Mouse (Mus musculus) spleen, adult 2 months (tissue): ENCODE measurements around the gene Trp53rkb. TPM values are rescaled to one million over a fixed set of nuclear protein-coding genes. Genes with fewer than 3 reads are reported as not detected.

Experiments used
- DNase-seq, 2 experiments: peaks; one replicate each; pipeline versions ENCODE4 v3.0.0 to v3.0.0-alpha.2; 2012 to 2021; ENCODE audit warnings: low spot score in 2 of 2, low read depth in 1 of 2
- H3K27ac ChIP-seq: fragments of 200-500 bp; 2 replicates; pipeline ENCODE4 v1.5.1; 2012; ENCODE audit warnings: low read length, inconsistent platforms; ENCODE audit not compliant: insufficient read depth
- H3K27me3 ChIP-seq: fragments of 200-500 bp; 2 replicates; pipeline ENCODE4 v1.6.1; 2012; ENCODE audit warnings: mild to moderate bottlenecking, moderate library complexity, low read length, inconsistent platforms; ENCODE audit not compliant: control insufficient read depth, insufficient read depth
- H3K36me3 ChIP-seq: fragments of 200-500 bp; 2 replicates; pipeline ENCODE4 v1.6.1; 2012; ENCODE audit warnings: mild to moderate bottlenecking, low read length, inconsistent platforms; ENCODE audit not compliant: control insufficient read depth, insufficient read depth
- H3K4me1 ChIP-seq: fragments of 200-500 bp; 2 replicates; pipeline ENCODE4 v1.6.1; 2011; ENCODE audit warnings: inconsistent platforms; ENCODE audit not compliant: control insufficient read depth, insufficient read depth, insufficient read length
- H3K4me3 ChIP-seq: fragments of 200-500 bp; 2 replicates; pipeline ENCODE4 v1.5.1; 2011; ENCODE audit warnings: mild to moderate bottlenecking, inconsistent platforms; ENCODE audit not compliant: insufficient read depth, insufficient read length; ENCODE audit errors: extremely low read depth
- CTCF ChIP-seq: fragments of 200-500 bp; IDR thresholded peaks from 2 replicates; pipeline ENCODE4 v1.5.1; 2011; ENCODE audit warnings: mild to moderate bottlenecking, inconsistent platforms; ENCODE audit not compliant: insufficient read depth, insufficient read length, insufficient replicate concordance; ENCODE audit errors: extremely low read depth
- POLR2A ChIP-seq: fragments of 200-500 bp; IDR thresholded peaks from 2 replicates; pipeline ENCODE4 v1.6.1; 2011; ENCODE audit warnings: low read depth, low read length, inconsistent platforms
- WGBS: fragments of 180-500 bp; shearing (Covaris S2); methylation state at CpG from one replicate; pipeline ENCODE4 v1.1.7; 2018; 5-methylcytosine and 5-hydroxymethylcytosine counted together
- polyA plus RNA-seq: library from polyadenylated mRNA; depleted of rRNA; stranded (reverse); fragments of >200 nt; gene quantifications from 2 replicates; pipeline ENCODE4 v1.2.3, GENCODE M21; 2012

The Trp53rkb gene
- polyA plus RNA-seq, 1 experiment: 4.1 TPM

GRCm38 (mm10) chr2:166806173-166806705 lies 13.9 kb downstream of the Trp53rkb start:
- DNase-seq: no peak
- peaks cover 10% of the 10 kb centered on the region for H3K4me1 ChIP-seq
- H3K27ac ChIP-seq: peak overlapping the region; percentile 72
- no peaks in the 10 kb centered on the region for H3K27me3 ChIP-seq
- peak overlapping the region; percentile 70 for H3K4me3 ChIP-seq
- 19% methylated on average over 14 of the region's 14 CpGs for WGBS
- TF ChIP-seq CTCF: no peak
- no peak for TF ChIP-seq POLR2A
- no peaks in the 10 kb centered on the region for H3K36me3 ChIP-seq

DNA sequence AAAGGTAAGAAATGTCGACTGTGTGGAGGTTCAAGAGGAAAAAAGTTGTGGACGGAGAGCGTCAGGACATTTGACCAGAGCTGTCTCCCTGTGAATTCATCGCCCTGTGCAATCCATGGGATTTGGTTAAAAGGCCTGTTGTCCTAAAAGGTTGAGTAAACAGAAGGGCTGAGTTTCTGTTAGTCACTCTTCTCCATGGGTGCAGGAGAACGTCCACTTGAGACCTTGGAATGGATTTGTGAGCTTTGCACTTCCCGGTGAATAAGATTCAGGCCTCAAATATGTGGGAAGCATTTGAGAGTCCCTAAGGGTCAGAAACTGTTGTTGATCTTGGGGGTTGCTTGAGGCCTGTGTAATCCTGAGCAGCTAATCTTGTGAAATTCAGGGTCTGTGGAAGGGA lies 14.5 kb downstream of the Trp53rkb start:
- 89% methylated on average over 6 of the region's 6 CpGs for WGBS
- TF ChIP-seq POLR2A (no peak), CTCF (no peak)
- peaks cover 7% of the 10 kb centered on the region for H3K4me1 ChIP-seq
- no peak for DNase-seq
- no peaks in the 10 kb centered on the region for H3K36me3 ChIP-seq
- no peak overlapping the region for H3K27ac ChIP-seq
- H3K4me3 ChIP-seq: no peak overlapping the region
- H3K27me3 ChIP-seq: no peaks in the 10 kb centered on the region

GRCm38 (mm10) chr2:166809499-166809898 lies 17.2 kb downstream of the Trp53rkb start:
- H3K4me3 ChIP-seq: no peak overlapping the region
- no peak overlapping the region for H3K27ac ChIP-seq
- H3K4me1 ChIP-seq: peaks cover 7% of the 10 kb centered on the region
- H3K36me3 ChIP-seq: no peaks in the 10 kb centered on the region
- DNase-seq: no peak
- H3K27me3 ChIP-seq: no peaks in the 10 kb centered on the region
- no peak for TF ChIP-seq CTCF
- TF ChIP-seq POLR2A: no peak
- 95% methylated on average over 5 of the region's 5 CpGs for WGBS

DNA sequence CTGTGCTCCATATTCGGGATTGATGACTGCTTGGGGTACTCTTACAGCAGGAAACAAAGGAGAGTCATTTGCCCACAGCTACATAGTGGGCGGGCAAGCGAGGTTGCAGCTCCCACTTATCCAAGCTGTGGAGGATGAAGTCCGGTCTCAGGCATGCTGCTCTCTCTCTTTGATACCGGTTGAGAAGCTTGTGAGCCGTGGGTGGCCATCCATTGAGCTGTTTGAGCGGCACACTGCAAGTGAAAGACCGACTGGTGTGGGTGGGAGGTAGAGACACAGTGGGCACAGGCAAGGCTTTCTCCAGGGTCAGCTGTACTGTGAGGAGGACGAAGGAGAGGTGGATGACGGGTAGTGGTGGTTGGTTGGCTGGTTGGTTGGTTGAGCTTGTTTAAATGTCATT lies 18.5 kb downstream of the Trp53rkb start:
- WGBS: 90% methylated on average over 10 of the region's 10 CpGs
- no peak overlapping the region for H3K27ac ChIP-seq
- TF ChIP-seq CTCF: no peak
- TF ChIP-seq POLR2A: no peak
- H3K4me3 ChIP-seq: no peak overlapping the region
- no peak for DNase-seq
- no peaks in the 10 kb centered on the region for H3K36me3 ChIP-seq
- H3K27me3 ChIP-seq: no peaks in the 10 kb centered on the region
- peaks cover 7% of the 10 kb centered on the region for H3K4me1 ChIP-seq

DNA sequence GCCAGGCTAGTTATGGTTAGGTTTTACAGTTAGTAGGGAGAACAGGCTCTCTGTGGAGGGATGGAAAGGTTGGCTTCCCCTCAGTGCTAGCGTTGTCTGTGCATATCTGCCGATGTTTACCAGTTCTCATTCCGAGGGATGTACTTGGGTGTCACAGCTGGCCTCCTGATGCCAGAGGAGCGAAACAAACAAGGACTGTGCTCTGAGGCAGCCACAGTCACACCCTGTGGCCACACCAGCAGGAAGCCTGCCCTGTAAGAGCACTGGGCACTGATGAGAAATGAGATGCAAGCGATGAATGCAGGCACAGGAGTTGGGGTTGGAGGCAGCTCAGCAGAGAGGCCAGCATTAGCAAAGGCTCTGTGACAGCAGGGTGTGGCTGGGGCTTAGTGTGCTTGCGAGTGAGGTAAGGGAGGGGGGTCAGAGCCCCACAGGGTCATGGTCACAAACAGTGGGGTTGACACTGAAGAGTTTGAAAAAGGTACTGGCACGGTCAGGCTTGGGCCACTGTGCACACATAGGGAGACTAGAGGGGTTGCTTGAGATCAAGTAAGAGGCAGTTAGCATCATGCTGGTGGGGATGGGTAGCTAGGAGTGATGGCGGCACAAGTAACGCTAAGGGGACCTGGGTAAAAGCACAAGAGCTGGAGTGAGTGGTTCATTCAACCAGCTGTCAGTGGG lies 26.3 kb downstream of the Trp53rkb start:
- DNase-seq: no peak
- Histone ChIP-seq H3K4me1 (peaks cover 23% of the 10 kb centered on the region; the same call in 1 of the 2 replicates), H3K36me3 (no peaks in the 10 kb centered on the region; the same call in none of the 2 replicates), H3K4me3 (no peak overlapping the region), H3K27me3 (no peaks in the 10 kb centered on the region), H3K27ac (no peak overlapping the region)
- TF ChIP-seq POLR2A (no peak), CTCF (no peak)
- 93% methylated on average over 9 of the region's 9 CpGs for WGBS

DNA sequence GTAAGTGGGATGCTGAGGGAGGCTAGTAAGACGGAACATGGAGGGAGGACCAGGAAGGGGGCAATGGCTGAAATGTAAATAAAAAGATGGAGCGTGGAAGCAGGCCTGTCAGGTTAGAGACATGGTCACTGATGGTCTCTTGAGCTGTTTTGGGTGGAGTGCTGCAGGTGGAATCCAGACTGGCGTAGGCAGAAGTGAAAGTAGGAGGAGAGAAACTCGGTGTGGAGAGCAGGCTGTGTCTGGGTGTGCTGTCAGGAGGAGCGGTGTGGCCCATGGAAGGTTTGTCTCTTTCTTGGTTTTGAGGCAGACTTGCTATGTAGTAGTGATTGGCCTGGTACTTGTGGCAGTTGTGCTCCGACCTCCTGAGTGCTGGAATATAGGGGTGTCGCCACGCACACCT lies 27.5 kb downstream of the Trp53rkb start:
- TF ChIP-seq CTCF: no peak
- no peak for TF ChIP-seq POLR2A
- DNase-seq: no peak
- Histone ChIP-seq H3K36me3 (no peaks in the 10 kb centered on the region; the same call in none of the 2 replicates), H3K4me3 (no peak overlapping the region), H3K27me3 (no peaks in the 10 kb centered on the region), H3K27ac (no peak overlapping the region), H3K4me1 (peaks cover 29% of the 10 kb centered on the region; the same call in 1 of the 2 replicates)
- 72% methylated on average over 8 of the region's 8 CpGs for WGBS

DNA sequence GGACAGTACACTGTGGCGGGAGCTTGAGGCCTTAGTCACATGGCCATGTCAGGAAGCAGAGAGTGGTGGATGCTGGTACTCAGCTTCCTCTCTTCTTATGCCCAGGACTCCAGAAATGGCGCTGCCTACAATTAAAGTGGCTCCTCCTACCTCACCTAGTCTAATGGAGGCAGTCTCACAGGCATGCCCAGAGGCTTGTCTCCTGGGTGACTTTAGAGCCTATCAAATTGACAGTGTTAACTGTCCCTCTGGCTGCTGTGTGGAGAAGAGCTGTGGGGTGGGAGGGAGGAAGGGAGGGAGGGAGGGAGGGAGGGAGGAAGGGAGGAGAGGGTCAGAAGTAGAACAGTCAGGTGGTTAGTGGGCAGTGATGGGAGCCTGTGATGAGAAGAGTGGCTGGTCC lies 28.5 kb downstream of the Trp53rkb start:
- H3K36me3 ChIP-seq: no peaks in the 10 kb centered on the region; the same call in none of the 2 replicates
- no peak for DNase-seq
- H3K4me3 ChIP-seq: no peak overlapping the region
- TF ChIP-seq CTCF (no peak), POLR2A (no peak)
- WGBS: 24% methylated on average over 2 of the region's 2 CpGs
- peaks cover 35% of the 10 kb centered on the region; the same call in 1 of the 2 replicates for H3K4me1 ChIP-seq
- no peaks in the 10 kb centered on the region for H3K27me3 ChIP-seq
- H3K27ac ChIP-seq: no peak overlapping the region
